Mouse (Mus musculus) heart, embryonic 16.5 days (tissue): ENCODE measurements around the gene Zc3hc1. TPM values are rescaled to one million over a fixed set of nuclear protein-coding genes. Genes with fewer than 3 reads are reported as not detected.

Experiments used
- ATAC-seq: fragments of 200-750 bp; cut with Nextera tagmentation; replicated peaks from 2 replicates; pipeline ENCODE4 v1.8.0; 2017; ENCODE audit warnings: moderate number of reproducible peaks; ENCODE audit not compliant: insufficient read depth, low FRiP score; ENCODE audit errors: extremely low read depth
- H3K27ac ChIP-seq: fragments of 300-500 bp; sonication (generic); 2 replicates; pipeline ENCODE4 v1.5.1; 2014; ENCODE audit warnings: mild to moderate bottlenecking, low read length, control low read depth, moderate library complexity
- H3K27me3 ChIP-seq: fragments of 300-500 bp; sonication (generic); 2 replicates; pipeline ENCODE4 v1.6.1; 2014; ENCODE audit warnings: low read length, mixed read lengths; ENCODE audit not compliant: control insufficient read depth, insufficient read depth
- H3K36me3 ChIP-seq: fragments of 300-500 bp; sonication (generic); 2 replicates; pipeline ENCODE4 v1.6.1; 2014; ENCODE audit not compliant: control insufficient read depth, insufficient read depth
- H3K4me1 ChIP-seq: fragments of 300-500 bp; sonication (generic); 2 replicates; pipeline ENCODE4 v1.6.1; 2014; ENCODE audit warnings: low read length, mixed read lengths; ENCODE audit not compliant: control insufficient read depth, insufficient read depth
- H3K4me2 ChIP-seq: fragments of 300-500 bp; sonication (generic); 2 replicates; pipeline ENCODE4 v1.6.1; 2014; ENCODE audit warnings: low read depth, mild to moderate bottlenecking, control low read depth, low read length
- H3K4me3 ChIP-seq: fragments of 300-500 bp; sonication (generic); 2 replicates; pipeline ENCODE4 v1.5.1; 2014; ENCODE audit warnings: mild to moderate bottlenecking, control low read depth, low read length
- H3K9ac ChIP-seq: fragments of 300-500 bp; sonication (generic); 2 replicates; pipeline ENCODE4 v1.6.1; 2014; ENCODE audit warnings: low read length, control low read depth
- H3K9me3 ChIP-seq: fragments of 300-500 bp; sonication (generic); replicated peaks from 2 replicates; pipeline ENCODE4 v1.6.1; 2016; ENCODE audit warnings: low read length; ENCODE audit not compliant: control insufficient read depth
- WGBS: fragments of 180-500 bp; shearing (Covaris S2); extraction: QIAGEN DNeasy Blood & Tissue Kit; methylation state at CpG from one replicate; pipeline ENCODE4 v1.1.7; 2014; 5-methylcytosine and 5-hydroxymethylcytosine counted together
- polyA plus RNA-seq: library from polyadenylated mRNA; unstranded; fragments of >200 nt; fragmentation: Nextera tagmentation; extraction: Ambion mirVana; gene quantifications from 2 replicates; pipeline ENCODE4 v1.2.1, GENCODE M21; 2015

Zc3hc1 gene
- polyA plus RNA-seq, 1 experiment from 2014 or later = 40.5 TPM

GRCm38 (mm10) chr6:30357561-30358177 is 33.2 kb downstream of the Zc3hc1 start:
- WGBS = 17% methylated on average over 9 of the region's 9 CpGs
- Histone ChIP-seq H3K4me2 (no peak overlapping the region), H3K4me3 (no peak overlapping the region), H3K9ac (no peak overlapping the region), H3K36me3 (no peaks in the 10 kb centered on the region), H3K9me3 (no peaks in the 10 kb centered on the region), H3K4me1 (peaks cover 25% of the 10 kb centered on the region), H3K27ac (no peak overlapping the region), H3K27me3 (no peaks in the 10 kb centered on the region)
- no peak for ATAC-seq

GRCm38 (mm10) chr6:30356680-30357079 is 34.1 kb downstream of the Zc3hc1 start:
- Histone ChIP-seq H3K27ac (no peak overlapping the region), H3K9me3 (no peaks in the 10 kb centered on the region), H3K4me3 (no peak overlapping the region), H3K4me1 (peaks cover 25% of the 10 kb centered on the region), H3K4me2 (no peak overlapping the region), H3K36me3 (no peaks in the 10 kb centered on the region), H3K9ac (no peak overlapping the region), H3K27me3 (no peaks in the 10 kb centered on the region)
- 85% methylated on average over 12 of the region's 12 CpGs for WGBS
- ATAC-seq = no peak

DNA sequence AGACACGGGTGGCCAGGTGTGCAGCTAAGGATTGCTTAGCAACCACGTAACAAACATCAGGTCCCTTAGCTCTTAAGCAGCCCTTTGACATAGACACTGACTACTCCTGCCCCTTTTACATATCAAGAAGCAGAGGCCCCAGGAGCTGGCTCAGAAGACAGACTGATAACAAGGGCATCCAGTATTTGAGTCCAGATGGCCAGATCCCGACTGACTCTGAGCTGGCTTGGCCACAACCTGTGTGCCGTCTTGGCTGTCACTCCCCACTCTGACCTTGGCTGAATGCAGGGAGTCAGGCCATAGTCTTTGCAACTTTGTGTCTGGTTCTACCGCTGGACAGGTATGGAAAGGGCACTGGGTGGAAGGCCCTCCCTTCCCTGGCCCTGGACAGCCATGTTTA is 34.7 kb downstream of the Zc3hc1 start:
- 57% methylated on average over 5 of the region's 5 CpGs for WGBS
- no peak for ATAC-seq
- Histone ChIP-seq H3K27me3 (no peaks in the 10 kb centered on the region), H3K9ac (no peak overlapping the region), H3K4me1 (peaks cover 25% of the 10 kb centered on the region), H3K36me3 (no peaks in the 10 kb centered on the region), H3K9me3 (no peaks in the 10 kb centered on the region), H3K4me3 (no peak overlapping the region), H3K4me2 (no peak overlapping the region), H3K27ac (no peak overlapping the region)

- no peaks in the 10 kb centered on the region for H3K27me3 ChIP-seq
- H3K4me1 ChIP-seq = peaks cover 25% of the 10 kb centered on the region
- no peaks in the 10 kb centered on the region for H3K9me3 ChIP-seq
- peak overlapping the region; percentile 44 for H3K27ac ChIP-seq
- H3K9ac ChIP-seq = peak overlapping the region; percentile 43; the same call in 1 of the 2 replicates
- H3K36me3 ChIP-seq = no peaks in the 10 kb centered on the region
- H3K4me3 ChIP-seq = no peak overlapping the region
- WGBS = 53% methylated on average over 8 of the region's 8 CpGs
- H3K4me2 ChIP-seq = no peak overlapping the region
- no peak for ATAC-seq
These were observed 35.1 kb downstream of the Zc3hc1 start for GRCm38 (mm10) chr6:30355701-30356100.

- 34% methylated on average over 5 of the region's 5 CpGs for WGBS
- H3K27ac ChIP-seq = 0 out of 2 replicates have a peak overlapping the region, but pooled peaks have one; percentile 44
- ATAC-seq = no peak
- H3K4me1 ChIP-seq = peaks cover 20% of the 10 kb centered on the region
- no peaks in the 10 kb centered on the region for H3K27me3 ChIP-seq
- no peak overlapping the region for H3K4me3 ChIP-seq
- no peaks in the 10 kb centered on the region for H3K9me3 ChIP-seq
- H3K4me2 ChIP-seq = no peak overlapping the region
- H3K9ac ChIP-seq = no peak overlapping the region
- no peaks in the 10 kb centered on the region for H3K36me3 ChIP-seq
These were observed 36.1 kb downstream of the Zc3hc1 start for GRCm38 (mm10) chr6:30354760-30355159.

DNA sequence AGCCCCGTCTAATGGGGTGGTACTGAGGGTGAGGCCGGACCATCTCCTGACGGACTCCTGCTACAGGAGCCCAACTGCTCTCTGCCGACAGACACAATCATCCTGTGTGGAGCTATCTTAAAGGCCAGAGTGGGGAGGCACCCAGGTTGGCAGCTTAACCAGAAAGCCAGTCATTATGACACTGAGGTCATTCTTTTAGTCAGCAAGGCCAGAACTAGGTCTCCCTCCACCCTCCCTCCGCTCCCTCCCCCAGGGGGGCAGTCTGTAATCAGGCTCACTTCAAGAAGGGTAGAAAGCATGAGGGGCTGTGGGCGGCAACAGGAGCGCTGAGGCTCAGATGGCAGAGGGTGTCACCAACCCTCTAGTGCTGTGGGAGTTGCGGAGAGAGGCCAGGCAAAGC is 37.2 kb downstream of the Zc3hc1 start:
- Histone ChIP-seq H3K4me2 (no peak overlapping the region), H3K4me1 (peaks cover 17% of the 10 kb centered on the region), H3K4me3 (no peak overlapping the region), H3K27ac (no peak overlapping the region), H3K27me3 (no peaks in the 10 kb centered on the region), H3K36me3 (no peaks in the 10 kb centered on the region), H3K9me3 (no peaks in the 10 kb centered on the region), H3K9ac (no peak overlapping the region)
- 62% methylated on average over 8 of the region's 8 CpGs for WGBS
- ATAC-seq = no peak

GRCm38 (mm10) chr6:30352762-30353161 is 38.1 kb downstream of the Zc3hc1 start:
- no peak overlapping the region for H3K4me3 ChIP-seq
- no peak overlapping the region for H3K27ac ChIP-seq
- H3K9ac ChIP-seq = no peak overlapping the region
- no peaks in the 10 kb centered on the region for H3K9me3 ChIP-seq
- peaks cover 17% of the 10 kb centered on the region for H3K4me1 ChIP-seq
- ATAC-seq = no peak
- no peak overlapping the region for H3K4me2 ChIP-seq
- no peaks in the 10 kb centered on the region for H3K27me3 ChIP-seq
- WGBS = 47% methylated on average over 8 of the region's 8 CpGs
- no peaks in the 10 kb centered on the region for H3K36me3 ChIP-seq

DNA sequence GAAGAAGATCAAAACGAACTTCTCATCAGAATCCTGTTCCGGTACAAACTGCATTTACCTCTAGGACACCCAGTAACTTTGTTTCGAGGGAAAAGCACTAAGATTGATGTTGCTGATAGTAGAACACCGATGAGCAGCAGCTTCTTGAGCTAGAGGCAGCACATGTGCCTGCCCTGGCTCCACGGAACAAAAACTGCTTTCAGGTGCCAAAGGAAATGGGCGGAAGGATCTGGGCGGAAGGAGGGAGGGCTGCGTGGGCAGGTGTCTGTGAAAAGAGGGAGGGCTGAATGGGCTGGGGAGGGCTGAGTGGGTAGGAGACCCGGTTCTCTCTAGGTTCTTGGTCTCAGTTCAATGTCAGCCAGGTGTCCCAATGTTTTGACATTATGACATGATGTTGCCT is 39.5 kb downstream of the Zc3hc1 start:
- Histone ChIP-seq H3K27ac (no peak overlapping the region), H3K9me3 (no peaks in the 10 kb centered on the region), H3K9ac (no peak overlapping the region), H3K36me3 (no peaks in the 10 kb centered on the region), H3K4me3 (no peak overlapping the region), H3K4me2 (no peak overlapping the region), H3K27me3 (no peaks in the 10 kb centered on the region), H3K4me1 (peaks cover 15% of the 10 kb centered on the region)
- no peak for ATAC-seq
- 67% methylated on average over 9 of the region's 9 CpGs for WGBS

DNA sequence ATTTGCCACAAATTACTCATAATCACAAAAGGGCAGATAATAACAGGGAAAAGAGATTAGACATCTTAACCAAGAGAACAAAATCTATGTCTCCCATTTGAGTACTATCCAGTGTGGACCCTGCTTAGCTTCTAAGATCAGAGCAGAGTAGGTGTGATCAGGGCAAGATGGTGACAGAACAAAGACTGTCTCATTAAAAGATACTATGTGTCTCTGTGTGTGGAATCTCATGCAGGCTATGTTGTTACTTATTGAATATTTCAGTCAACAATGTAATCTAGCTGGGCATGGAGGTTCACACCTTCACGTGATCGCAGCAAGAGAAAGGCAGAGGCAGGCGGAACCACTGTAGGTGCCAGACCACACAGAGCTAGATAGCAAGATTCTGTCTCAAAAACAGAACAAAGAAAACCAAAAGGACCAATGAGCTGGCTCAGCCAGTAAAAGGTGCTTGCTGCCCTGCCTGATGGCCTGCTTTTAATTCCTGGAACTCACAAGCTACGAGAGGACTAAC is 43.5 kb downstream of the Zc3hc1 start:
- Histone ChIP-seq H3K4me3 (no peak overlapping the region), H3K9me3 (no peaks in the 10 kb centered on the region), H3K36me3 (no peaks in the 10 kb centered on the region), H3K9ac (no peak overlapping the region), H3K27me3 (no peaks in the 10 kb centered on the region), H3K27ac (peak overlapping the region; percentile 18; the same call in 1 of the 2 replicates), H3K4me2 (no peak overlapping the region), H3K4me1 (no peaks in the 10 kb centered on the region)
- WGBS = 73% methylated on average over 4 of the region's 4 CpGs
- no peak for ATAC-seq
